Mouse (Mus musculus) neural tube, embryonic 11.5 days (tissue): Measurements from ENCODE around the gene Cby3. TPM values are rescaled to one million over a fixed set of nuclear protein-coding genes. Genes with fewer than 3 reads are reported as not detected.

ENCODE experiments used
- microRNA counts: library from miRNA; unstranded; fragments of <30 nt; microRNA quantifications from one replicate; lab custom pipeline; 2015
- microRNA-seq: library from miRNA; unstranded; fragments of <30 nt; microRNA quantifications from one replicate; pipeline ENCODE4, GENCODE M21; 2016
- polyA plus RNA-seq: library from polyadenylated mRNA; unstranded; fragments of >200 nt; fragmentation: Nextera tagmentation; extraction: Ambion mirVana; gene quantifications from 2 replicates; pipeline ENCODE4 v1.2.1, GENCODE M21; 2014

The Cby3 gene
- polyA plus RNA-seq, 1 experiment from 2014 or later = not detected

MicroRNA genes within 50 kb of the gene (microRNA counts, 519-probe panel; counts per million panel counts)
- microRNA mmu-miR-804 (lab: Ali Mortazavi, UCI) = 4,356 counts per million, percentile 80 among the panel's probes with 10 or more counts

Small RNA genes within 50 kb of the gene (microRNA-seq; reads per million reads assigned to microRNA genes)
- not detected for gene Mir804

Other genes starting within 250 kb of the Cby3 start
- 33.1 and 34.7 TPM in 2 replicates for gene Tbc1d9b, start 223.1 kb upstream of the Cby3 start, polyA plus RNA-seq
- 23.7 and 24.9 TPM in 2 replicates for gene Mrnip, start 180.0 kb upstream of the Cby3 start, polyA plus RNA-seq
- gene Sqstm1, start 143.6 kb upstream of the Cby3 start, polyA plus RNA-seq = 185 and 210 TPM in 2 replicates
- gene Mgat4b, start 143.6 kb upstream of the Cby3 start, polyA plus RNA-seq = 23.2 and 25.1 TPM in 2 replicates
- 0.64 and 1.2 TPM in 2 replicates for gene Ltc4s, start 115.8 kb upstream of the Cby3 start, polyA plus RNA-seq
- 10.7 and 11.1 TPM in 2 replicates for gene Maml1, start 62.2 kb upstream of the Cby3 start, polyA plus RNA-seq
- gene Canx, start 28.8 kb upstream of the Cby3 start, polyA plus RNA-seq = 240 and 252 TPM in 2 replicates
- gene Hnrnph1, start 22.5 kb downstream of the Cby3 start, polyA plus RNA-seq = 840 and 876 TPM in 2 replicates
- 26.0 and 28.0 TPM in 2 replicates for gene Rufy1, start 76.7 kb downstream of the Cby3 start, polyA plus RNA-seq
- gene Adamts2, start 247.6 kb downstream of the Cby3 start, polyA plus RNA-seq = 1.1 and 2.1 TPM in 2 replicates